Mouse (Mus musculus): ENCODE results near the gene Zfp408.

DNA sequence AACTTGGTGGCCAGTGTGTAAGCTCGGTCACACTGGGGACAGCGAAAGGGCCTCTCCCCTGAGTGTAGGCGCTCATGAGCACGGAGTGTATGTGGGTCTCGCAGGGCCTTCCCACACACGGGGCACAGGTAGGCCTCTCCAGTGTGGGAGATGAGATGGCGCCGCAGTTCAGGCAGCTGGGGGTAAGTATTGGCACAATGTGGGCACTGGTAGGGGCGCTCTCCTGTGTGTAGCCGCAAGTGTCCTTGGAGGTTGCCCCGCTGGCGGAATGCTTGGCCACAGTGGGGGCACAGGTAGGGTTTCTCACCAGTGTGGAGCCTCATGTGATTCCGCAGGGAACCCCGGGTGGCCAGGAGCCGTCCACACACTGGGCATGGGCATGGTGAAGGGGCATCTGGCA is 4.2 kb downstream of the Zfp408 start:
- no peak for TF ChIP-seq TAL1 (IDR thresholded peaks at IDR 0.05; ENCODE audit: low read length)
- no peak for TF ChIP-seq GATA1 (IDR thresholded peaks at IDR 0.05; ENCODE audit: low read length)
